Mouse (Mus musculus): ENCODE results near the gene Negr1.

Gene Negr1

DNA sequence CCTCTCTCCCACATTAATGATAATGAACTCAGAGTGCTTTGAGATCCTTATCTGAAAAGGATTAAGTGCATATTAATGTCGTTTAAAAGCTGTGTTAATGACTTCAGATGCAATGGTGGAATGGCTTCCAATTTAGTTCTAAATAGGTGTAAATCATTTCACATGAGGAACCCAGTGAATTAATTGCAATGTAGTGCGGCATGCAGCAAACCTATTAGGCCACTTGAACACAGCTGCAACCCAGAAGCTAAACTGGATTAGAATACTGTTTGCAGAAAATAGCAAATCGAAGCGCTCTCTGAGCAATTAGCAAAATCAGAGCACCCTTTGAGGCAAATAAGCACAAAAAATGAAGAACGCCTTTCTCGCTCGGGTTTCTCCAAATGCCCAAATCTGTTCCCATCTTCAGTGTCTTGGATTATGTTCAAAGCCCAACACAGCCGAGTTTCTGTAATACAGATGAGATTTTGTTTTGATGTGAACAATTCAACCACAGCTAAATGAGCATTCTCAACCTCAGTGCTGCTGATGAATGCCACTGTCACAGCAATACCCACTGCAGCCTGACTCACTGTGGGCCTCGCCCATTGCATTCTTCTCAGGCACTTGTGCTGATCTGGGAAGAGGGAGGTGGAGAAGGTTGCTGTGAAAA lies 342.5 kb downstream of the Negr1 start:
- DNase-seq (ENCODE audit: low spot score), result no peak

DNA sequence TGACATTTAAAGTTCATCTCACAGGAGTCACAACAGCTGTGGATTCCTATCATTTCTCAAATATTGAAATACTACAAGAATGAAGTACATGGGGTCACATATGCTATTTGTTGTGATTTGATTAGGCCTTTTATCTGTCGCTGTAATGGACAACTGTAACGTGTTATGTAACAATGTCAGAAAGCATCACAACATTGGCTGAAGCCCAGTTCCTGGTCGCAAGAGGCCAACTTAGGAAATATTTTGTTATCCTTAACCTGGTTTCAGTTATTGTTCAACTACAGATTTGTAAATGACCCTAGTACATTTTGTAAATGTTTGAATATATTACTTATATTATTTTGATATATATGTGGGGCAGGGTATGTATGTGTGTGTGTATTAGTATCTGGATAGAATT lies 351.2 kb downstream of the Negr1 start:
- no peak for DNase-seq (ENCODE audit: low spot score)

DNA sequence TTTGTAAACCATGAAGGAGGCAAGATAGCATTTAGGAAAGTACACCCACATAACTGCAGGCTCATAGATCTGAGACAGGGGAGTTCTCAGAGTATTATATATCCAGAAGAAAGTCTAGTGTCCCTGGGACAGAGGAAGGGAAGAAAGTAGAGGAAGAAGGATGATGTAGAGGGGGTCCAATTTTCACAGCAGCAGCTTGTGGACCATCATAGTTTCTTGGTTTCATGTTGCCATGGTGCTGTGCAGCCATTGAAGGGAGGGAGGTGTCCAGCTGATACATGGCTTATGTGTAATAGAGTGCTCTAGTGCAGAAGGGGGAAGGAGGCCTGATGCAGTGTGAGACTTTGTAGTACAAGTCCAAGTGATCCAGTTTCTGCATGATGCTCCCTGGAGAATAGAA lies 359.8 kb downstream of the Negr1 start:
- no peak for DNase-seq (ENCODE audit: low spot score)

DNA sequence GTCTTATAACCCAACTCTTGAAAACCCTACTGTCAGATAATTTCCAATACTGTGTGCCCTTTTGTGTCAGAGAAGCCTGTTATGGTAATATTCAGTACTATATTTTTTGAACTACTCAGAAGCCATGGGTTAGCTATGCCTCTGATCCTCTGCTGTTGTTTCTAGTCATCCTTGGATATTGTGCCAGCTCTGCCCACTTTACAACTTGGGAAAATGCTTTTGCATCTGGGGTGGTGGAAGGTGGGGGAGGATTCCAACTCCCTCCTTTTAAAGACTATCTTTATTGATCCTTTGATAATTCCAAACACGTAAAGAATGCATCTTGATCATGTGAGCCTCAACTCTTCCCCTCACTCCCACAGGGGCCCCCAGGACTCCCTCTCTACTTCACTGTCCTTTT lies 361.6 kb downstream of the Negr1 start:
- no peak for DNase-seq (ENCODE audit: low spot score)

DNA sequence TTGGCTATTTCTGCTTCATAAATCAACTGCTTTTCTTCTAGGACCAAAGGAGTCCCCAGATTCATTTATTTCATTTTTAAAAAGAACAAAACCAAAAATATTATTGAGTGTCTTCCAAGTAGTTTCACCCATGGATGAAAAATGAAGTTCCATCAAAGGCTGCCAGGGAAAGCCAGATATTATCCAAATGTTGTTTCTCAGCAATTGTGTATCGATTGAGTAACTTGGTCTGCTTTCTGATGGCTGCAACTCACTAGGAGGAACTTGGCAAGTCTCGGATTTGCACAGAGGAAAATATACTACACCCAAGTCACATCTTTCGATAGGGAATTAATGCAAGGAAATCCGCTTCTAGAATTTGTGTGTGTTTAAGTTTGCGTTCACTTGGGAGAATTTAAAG lies 363.5 kb downstream of the Negr1 start:
- DNase-seq (ENCODE audit: low spot score), result no peak

DNA sequence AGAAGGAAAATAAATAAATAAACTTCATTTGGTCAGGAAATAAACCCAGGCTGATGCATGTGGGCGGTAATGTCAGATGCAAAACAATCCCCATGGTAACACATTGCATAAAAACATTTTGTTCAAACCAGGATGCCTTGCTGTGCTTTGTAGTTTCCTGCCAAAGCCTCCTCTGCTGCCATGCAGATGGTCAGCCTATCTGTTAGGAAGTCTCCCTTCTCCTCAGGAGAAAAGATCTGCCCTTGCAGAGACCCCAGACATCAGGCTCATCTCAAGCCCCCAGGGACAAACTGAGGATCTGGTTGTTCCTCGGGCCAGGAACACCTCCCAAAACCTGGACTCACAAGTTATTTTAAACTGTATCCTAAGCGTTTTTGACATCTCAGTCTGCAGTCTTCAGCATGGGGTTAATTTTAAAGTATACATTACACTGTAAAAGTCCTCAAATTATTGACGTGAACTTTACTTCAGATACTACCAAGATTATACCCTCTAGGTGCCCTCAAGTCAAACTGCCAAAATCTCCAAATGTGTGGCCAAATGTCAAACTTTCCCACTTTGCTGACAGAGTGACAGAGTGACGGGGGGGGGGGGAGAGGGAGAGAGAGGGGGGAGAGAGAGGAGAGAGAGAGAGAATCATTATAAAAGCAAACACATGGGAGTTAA lies 366.9 kb downstream of the Negr1 start:
- no peak for DNase-seq (ENCODE audit: low spot score)

DNA sequence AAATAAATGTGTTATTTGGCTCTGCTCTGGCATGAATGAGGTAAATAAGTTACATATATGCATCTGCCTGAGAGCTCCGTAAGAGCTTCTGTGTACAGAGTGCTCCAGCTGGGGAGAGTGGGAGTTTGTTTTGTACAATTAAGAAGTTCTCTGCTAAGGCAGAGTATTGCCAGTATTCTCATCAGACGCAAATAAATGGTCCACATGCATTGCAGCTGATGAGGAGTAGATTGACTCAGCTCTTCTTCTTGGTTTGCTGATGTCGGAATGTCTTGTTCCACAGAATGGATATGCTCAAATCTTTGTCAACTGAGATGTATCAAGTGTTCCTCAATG lies 367.4 kb downstream of the Negr1 start:
- DNase-seq (ENCODE audit: low spot score), result no peak

DNA sequence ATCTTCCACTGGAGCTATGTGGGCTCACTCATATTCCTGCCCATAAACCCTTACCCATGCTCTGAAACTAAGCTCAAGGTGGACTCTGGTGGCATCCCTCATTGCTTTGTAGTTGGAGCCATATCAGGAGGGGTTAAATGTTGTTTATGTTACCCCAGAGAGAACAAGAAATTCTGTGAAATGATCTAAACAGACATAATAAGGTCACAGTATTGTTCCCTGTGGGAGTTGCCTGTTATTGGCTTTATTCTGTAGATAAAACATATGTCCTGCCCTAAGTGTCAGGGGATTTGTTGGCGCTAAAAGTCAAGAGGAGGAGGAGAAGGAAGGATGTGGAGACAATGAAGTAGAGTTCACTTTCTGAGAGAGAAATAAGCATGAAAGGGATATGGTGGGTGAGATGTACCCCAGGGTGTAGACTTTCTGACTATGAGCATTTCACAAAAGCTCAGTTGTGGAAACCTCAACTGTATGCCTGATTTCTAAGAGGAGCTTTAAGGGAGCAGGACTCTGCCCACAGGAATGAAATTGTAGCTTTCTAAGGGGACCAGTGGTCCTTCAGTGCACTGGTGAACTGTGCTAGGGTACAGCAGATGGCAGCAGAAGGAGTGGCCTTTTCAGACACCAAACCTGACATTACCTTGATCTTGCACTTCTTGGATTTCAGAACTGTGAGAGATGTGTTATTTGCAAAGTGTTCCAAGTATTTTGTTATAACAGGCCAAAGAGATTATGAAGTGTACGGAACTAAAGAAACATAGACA lies 368.3 kb downstream of the Negr1 start:
- no peak for DNase-seq (ENCODE audit: low spot score)

DNA sequence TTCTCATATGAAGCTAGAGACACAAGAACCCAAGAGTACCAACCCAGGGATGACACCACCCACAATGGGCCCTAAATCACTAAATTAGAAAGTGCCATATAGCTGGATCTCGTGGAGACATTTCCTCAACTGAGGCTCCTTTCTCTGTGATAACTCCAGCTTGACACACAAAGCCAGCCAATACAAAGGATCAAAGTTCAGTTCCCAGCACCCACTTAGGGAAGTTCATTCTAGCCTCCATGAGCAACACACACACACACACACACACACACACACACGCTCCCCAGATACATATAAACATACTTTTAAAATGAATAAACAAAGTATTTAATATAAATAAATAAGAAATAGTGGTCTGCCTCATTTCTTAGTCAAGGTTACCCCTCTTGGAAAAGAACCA lies 369.4 kb downstream of the Negr1 start:
- DNase-seq (ENCODE audit: low spot score), result no peak

DNA sequence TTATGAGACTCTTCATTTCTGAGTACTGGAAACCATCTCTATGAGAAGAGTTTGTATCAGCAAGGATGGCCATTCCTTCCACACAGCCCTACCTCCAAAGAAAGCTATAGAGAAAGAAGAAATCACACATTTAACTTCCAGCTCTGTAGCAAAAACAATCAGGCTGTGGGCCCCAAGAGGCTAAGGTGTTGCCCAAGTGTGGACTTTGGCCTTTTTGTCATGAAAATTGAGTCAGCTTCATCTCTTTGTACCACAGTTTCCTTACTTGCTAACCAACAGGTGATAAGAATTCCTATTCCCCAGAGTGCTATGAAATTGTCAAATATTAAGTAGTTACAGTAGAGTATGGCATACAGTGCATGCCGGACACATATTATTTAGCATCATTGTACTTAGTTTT lies 369.9 kb downstream of the Negr1 start:
- no peak for DNase-seq (ENCODE audit: low spot score)

DNA sequence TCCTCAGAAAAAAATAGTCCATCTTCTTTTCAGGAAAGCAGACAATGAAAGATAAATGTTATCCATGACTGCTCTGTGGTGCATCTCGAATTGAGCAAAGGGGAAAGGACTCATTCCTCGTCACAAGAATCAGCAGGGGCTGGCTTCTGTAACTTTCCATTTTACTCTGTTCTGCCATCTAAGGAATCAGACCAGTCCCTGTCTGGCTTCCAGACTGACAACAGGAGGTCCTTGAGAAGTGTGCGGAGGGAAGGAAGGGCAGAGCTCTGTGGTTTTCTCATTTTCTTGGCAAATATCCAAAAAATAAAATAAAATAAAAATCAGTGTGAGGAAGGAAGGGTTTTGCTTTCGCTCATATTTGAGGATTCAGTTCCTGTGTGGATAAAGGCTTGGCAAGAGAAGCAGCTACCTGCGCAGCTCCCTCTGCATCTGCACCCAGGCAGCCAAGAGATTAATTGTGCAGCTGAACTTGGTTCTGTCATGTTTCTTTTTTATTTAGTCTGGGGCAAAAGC lies 373.2 kb downstream of the Negr1 start:
- DNase-seq (ENCODE audit: low spot score), result no peak

DNA sequence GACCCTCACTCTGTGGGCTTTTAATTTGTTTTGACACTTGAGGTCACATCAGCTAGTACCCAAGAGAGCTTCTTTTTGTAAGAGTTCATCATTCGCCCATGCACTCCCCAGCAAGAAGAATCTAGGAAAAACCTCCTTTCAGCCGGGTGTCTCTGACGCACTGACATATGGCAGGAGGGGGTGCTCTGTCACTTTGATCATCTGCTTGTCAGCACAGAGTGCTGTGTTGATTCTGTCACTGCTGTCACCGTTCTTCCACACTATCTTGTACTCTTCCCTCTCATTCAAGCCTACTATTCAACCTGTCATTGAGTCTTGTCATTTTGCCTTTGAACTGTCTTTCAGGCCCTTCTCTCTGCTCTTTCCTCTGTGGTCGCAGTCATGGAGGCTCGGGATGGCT lies 385.8 kb downstream of the Negr1 start:
- DNase-seq (ENCODE audit: low spot score), result no peak

DNA sequence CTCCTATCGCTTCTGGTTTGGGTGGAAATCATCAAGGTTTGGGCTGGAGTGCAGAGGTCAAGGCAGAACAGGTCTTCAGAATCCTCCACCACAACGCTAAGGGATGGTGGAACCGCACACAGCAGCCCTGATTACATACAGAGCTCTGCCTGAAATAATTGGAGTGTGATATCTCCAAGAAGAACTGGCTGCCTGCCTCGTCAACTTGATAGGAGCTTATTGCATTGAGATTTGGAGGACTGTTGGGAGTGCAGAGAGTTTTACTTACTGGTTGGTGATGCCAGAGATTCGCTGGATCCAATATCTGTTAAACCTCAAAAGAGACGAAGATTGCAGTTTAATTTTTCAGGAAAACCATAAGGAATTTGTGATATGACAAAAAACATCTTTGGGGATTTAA lies 391.4 kb downstream of the Negr1 start:
- no peak for DNase-seq (ENCODE audit: low spot score)

DNA sequence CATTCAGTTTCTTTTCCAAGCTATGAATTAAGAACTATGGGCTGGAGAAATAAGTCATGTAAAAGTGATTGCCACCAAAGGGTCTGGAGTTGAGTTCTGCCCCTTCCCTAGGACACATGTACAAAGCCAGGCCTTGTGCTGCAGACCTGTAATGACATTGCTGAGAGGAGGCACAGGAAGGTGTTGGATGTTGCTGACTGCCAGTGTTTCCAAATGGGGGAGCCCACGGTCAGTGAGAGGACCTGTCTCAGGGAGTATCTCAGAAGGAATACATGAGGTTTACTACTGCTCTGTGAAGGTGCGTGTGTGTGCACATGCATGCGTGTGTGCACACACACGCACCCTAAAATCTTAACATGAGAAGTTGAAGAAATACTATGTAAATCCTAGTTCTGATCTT lies 393.5 kb downstream of the Negr1 start:
- no peak for DNase-seq (ENCODE audit: low spot score)

DNA sequence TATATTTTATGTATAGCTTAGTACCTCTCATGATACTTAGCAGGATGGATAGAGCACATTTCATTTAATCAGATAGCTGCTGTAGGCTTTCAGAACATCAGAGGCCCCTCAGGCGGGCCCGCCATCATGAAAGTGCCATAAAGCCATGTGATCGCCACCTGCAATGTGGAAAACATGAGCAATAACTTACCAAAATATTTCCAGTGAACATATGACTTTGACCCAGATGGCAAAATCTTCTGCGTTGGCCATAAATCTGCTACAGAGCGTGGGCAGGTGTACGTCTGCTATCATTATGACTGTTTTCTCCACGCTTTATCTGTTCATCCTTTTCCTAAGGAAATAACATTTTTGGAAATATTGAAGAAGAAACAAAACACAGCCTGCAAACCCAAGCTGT lies 397.0 kb downstream of the Negr1 start:
- no peak for DNase-seq (ENCODE audit: low spot score)

DNA sequence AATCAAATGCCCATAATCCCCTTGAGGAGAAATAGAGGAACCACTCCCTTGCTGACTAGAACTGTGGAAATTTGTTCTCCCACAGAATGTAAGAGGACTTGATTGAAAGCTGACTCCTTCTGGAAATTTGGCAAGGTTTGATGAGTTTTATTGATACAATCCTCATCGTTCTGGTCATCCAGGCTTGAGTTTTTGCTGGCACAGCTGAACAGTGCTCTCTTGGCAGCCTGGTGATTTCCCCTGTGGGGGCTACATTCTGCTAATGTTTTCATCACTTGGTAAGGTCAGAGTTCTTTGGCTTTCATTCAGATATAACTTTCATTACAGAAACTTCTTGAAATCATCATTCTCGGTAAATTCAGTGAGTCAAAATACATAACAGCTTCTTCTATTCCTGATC lies 407.2 kb downstream of the Negr1 start:
- DNase-seq (ENCODE audit: low spot score), result no peak

DNA sequence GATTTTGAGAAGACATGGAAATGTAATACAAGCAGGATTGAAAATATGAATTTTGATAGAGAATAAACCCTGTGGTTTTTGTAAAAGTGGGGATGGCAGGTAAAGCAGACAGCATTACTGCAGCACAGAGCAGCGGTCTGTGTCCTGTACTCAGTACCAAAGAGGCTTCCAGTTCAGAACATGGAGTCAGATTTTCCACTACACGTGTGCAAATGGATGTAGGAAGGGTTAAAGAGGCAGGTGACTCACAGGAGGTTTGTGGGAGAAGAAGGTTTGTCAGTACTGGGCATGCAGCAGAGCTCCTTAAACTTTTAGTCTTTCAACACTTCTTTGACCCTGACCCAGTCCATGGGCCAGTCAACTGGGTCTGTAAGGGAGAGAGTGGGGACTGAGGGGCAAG lies 409.5 kb downstream of the Negr1 start:
- DNase-seq (ENCODE audit: low spot score), result no peak

DNA sequence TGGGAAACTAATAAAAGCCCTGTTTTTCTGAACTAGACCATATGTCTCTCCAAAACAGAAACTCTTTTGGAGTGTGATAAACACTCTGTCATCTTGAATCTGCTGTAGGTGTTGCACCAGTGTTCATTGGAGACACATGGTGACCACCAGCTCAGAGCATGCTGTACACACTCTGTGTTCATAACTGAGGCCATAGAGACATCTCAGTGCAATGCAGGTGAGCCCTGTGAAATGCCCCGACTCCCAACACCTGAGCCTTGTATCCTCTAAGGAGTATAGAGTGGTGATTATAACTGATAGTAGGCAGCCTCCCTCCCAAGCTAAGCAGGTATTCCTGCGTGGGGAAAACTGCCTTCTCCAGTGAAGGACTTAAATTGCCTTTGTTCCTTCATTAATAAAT lies 415.2 kb downstream of the Negr1 start:
- no peak for DNase-seq (ENCODE audit: low spot score)

DNA sequence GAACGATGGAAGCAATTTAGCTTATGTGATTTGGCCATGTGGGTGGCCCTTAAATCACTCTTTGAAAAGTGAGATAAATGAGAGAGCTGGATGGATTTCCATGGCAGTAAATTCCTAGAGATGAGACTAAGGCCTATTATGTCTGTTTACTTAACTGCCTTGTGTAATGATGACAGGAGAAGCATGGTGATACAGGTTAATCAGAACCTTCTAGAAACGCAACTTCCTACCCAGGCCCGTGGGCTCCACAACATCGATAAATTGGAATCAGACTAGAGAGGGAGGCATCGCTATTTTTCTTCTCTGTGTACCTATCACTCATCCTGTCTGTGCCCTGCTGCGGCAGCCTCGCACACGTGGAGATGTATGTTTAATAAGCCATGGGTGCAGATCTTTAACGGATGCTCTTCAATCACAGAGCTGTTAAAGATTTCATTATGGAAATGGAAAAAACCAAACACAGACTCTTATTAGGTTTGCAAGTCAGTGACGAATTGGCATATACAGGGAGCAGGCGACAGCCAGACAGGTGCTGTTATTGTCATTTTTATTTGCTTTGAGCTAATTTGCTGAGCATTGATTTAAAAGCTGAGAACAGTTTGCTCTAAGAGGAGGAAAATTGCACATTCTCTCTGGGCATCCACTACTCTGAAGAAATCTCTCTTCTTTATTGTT lies 418.6 kb downstream of the Negr1 start:
- DNase-seq (ENCODE audit: low spot score), result no peak

DNA sequence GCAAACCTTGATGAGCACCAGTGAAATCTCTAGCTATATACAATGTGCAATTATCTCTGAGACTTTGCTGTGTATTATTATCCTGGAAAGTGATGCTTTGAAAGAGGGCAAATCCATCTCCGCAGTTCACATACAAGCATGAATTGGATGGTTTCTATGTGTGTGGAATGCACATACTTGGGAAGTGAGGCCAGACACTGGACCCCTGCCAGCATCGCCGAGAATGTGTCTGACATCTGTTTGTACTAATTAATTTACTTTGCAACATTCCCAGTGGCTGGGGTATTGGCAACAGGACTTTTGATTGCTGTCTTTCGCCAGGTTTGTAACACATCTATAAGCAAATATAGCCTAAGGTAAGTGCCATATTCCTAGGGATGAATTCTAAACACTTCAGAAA lies 420.5 kb downstream of the Negr1 start:
- no peak for DNase-seq (ENCODE audit: low spot score)

DNA sequence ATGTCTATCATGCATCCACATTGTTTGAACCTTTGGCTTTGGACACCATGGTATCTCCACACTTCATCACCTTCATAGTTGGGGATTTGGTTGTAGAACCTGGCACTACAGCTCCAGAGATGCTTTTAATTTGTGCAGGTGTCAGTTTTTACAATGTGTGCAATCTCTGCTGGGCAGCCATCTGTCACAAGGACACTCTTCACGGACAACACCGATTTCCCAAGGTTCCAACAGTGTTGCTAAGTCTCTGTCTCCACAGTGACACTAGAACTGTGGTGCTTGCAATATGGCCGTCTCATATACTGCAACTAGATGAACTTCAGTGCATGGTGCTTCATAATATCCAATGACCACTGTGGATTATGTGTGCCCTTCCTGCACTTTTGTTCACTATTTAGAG lies 425.5 kb downstream of the Negr1 start:
- DNase-seq (ENCODE audit: low spot score), result no peak

DNA sequence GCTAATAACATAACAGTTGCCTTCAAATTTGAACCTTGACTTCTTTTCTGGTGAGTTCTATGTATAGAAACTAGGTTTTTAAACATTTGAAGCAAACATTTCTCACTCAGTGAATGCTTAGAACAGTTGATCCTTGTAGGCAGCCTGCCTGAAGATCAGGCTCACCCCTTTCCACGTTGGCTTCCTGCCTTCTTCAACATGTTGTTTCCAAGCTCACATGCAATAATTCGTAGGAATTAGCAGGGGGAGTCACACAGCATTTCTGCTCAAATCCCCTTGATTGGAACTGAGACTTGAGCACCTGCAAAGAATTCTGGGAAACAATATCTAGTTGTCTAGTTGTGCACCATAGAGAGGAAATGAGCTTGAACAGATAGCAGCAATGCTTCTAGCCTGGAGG lies 430.6 kb downstream of the Negr1 start:
- DNase-seq (ENCODE audit: low spot score), result no peak

DNA sequence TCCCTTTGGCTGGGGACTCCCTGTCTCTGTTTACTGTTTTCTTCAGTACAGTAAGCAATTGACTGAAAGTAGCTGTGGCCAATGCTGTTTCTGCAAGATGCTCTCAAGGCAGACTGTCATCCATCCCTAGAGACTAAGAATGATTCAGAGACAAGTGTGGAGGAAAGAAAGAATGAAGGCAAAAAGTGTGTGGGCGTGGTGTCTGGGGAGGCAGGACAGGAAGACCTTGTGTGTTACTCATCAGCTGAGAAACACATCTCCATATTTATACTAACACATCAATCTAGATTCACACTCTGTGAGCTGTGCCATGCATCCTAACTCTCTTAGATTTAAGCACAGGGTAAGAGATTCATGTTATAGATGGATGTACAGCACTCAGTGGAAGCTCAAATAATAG lies 431.2 kb downstream of the Negr1 start:
- no peak for DNase-seq (ENCODE audit: low spot score)
